Mouse (Mus musculus): ENCODE data around the gene Baz2b.

Baz2b gene

GRCm38 (mm10) chr2:60088785-60089527 is 120.7 kb downstream of the Baz2b start:
- peak; percentile 81 for DNase-seq

DNA sequence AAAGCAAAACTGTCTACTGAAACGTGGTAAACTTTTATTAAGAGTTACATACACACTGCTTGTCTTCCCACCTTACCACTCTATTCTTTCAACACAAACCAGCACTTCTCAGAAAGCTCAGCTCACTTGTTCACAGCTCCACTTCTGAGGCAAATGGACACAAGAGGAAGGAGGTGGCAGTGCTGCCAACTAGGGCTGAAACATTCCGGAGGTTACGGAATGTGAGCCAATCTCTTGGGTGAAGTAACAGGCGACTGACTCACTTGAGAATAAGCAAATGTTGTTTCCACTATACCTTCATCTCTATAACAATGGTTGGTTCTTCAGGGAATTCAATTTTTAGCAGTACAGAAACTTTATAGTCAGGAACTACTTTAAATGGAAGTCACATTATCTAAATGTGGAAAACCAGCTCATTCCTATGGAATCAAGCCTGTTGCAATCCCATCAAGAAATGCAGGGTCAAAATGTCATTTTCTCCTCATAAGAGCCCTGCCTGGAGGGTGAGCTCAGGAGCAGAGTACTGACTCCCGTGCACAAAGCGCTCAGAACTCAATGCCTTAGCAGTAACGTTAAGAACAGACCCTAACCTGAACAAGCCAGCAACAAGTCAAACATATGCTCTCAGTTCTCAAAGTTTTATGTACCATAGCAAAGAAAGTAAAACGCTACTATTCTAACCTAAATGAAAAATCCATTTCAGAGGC is 123.3 kb downstream of the Baz2b start:
- DNase-seq, result peak; percentile 93

DNA sequence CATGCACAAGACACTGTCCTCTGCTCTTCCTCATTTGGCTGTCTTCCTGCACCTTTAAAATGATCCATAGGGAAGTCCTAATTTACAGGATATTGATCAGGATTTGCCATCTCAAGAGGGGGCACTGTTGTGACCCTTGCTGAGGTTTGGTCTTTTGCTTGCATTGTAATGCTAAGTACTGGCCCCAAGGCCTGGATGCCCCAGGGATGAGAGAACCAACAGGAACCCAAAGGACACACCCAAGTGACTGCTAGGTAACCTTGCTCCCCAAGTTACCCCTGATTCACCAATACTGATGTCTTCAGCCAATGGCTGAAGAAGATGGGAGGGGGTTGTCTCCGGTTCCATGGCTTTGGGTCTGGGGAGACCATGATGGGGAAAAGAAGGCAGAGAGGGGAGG is 124.8 kb downstream of the Baz2b start:
- peak; percentile 89 for DNase-seq

GRCm38 (mm10) chr2:60082984-60083636 is 126.5 kb downstream of the Baz2b start:
- DNase-seq, result peak; percentile 95

- DNase-seq, result no peak
Observed at GRCm38 (mm10) chr2:60082225-60082624, 127.4 kb downstream of the Baz2b start.

DNA sequence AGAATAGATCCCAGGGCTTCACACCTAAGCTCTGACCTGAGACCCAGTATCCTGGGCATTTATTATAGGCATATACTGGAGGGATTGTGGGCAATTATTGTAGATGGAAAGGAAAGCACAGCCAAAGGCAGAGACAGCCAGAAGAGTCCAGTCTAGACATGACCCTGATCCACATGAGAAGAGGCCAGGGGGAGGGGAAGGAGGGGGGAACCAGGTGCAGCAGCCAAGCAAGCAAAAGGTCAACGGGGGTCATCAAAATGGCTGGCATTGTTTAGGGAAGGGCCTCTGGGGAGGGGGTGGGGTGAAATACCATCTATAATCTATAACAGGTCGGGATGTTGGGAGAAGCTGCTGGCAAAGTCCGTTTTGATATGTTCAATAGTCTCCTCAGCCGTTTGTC is 128.8 kb downstream of the Baz2b start:
- DNase-seq, result peak; percentile 94

GRCm38 (mm10) chr2:60077631-60078030 is 132.0 kb downstream of the Baz2b start:
- peak; percentile 67 for DNase-seq

- peak; percentile 87 for DNase-seq
Observed at GRCm38 (mm10) chr2:60076800-60077199, 132.8 kb downstream of the Baz2b start.

DNA sequence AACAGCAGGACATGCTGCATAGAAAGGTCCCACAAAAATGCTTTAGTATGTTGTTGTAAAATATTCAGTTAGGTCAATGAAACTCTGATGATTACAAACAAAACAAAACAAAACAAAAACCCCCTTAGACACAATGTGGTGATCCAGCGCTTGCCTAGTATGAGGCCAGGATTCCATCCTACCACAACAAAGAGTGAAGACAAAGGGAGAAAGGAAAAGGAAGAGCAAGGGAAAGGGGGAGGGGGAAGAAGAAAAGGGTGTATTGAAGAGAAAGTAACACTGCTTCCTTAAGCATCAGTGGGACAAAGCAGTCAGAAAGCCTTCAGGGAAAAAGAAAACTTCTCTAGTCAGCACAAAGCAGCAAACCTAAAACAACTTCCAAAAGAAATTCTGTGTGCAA is 133.6 kb downstream of the Baz2b start:
- no peak for DNase-seq

DNA sequence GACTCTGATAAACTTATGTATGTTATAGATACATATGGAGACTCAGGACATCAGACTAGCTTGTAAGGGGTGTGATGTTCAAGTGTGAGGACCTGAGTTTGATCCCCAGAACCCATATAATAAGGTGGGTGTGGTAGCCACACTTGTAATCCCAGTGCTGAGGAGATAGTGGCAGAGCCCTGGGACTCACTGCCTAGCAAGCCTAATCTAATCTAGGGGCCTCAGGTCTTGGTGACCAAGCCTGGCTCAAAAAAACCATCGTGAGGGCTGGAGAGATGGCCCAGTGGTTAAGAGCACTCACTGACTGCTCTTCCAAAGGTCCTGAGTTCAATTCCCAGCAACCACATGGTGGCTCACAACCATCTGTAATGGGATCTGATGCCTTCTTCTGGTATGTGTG is 135.8 kb downstream of the Baz2b start:
- DNase-seq, result peak; percentile 66

DNA sequence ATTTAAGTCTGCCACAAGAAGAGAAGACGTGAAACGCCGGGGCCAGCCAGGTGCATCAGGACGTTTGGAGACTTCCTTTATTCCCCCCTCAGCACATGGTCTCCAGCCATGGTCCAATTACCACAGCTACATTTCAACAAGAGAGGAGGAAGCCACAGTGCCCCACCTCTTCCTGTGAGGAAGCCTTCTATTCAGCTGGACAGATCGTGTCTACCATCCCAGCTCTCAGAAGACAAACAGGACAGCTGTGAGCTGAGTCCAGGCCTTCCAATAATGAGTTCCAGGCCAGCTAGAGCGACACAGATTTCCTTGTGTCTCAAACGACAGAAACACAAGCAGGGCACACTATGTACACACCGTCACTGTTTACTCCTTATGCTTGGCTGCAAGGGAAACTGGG is 137.8 kb downstream of the Baz2b start:
- peak; percentile 98 for DNase-seq

DNA sequence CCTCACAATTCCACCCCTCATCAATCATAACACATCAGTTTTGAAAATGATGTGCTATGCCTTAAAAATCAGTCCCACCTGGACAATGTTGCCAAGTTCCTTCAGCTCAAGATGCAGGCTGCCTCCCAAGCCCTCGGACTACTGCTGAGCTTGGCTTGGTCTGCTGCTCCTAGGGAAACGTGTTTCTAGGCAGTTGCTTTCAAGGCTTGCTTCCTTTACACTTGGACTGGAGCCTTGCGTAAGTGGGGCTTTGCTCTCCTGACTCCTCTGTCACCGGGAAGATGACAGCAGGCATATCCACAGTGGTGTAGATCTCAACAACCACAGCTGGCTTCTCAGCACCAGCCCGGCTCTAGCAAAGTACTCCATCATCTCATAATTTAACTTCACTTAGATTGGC is 138.7 kb downstream of the Baz2b start:
- peak; percentile 85 for DNase-seq

DNA sequence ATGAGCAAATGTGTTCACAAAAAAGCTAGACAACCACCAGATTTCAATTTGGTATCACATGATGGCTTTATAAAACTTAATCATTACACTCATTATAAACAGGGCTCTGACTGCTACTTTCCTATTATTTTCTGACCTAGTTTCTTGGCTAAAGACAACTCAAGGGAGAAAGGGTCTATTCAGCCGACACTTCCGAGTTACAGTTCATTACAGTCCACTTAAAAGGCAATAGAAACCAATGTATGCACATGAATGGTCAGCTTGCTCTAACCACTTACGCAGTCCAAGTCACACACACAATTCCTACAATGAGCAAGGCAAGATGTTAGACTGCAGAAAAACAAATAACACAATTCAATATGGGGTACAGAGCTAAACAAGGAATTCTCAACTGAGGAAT is 141.2 kb downstream of the Baz2b start:
- peak; percentile 14 for DNase-seq

- DNase-seq, result peak; percentile 31
Observed at GRCm38 (mm10) chr2:60065415-60065814, 144.2 kb downstream of the Baz2b start.

DNA sequence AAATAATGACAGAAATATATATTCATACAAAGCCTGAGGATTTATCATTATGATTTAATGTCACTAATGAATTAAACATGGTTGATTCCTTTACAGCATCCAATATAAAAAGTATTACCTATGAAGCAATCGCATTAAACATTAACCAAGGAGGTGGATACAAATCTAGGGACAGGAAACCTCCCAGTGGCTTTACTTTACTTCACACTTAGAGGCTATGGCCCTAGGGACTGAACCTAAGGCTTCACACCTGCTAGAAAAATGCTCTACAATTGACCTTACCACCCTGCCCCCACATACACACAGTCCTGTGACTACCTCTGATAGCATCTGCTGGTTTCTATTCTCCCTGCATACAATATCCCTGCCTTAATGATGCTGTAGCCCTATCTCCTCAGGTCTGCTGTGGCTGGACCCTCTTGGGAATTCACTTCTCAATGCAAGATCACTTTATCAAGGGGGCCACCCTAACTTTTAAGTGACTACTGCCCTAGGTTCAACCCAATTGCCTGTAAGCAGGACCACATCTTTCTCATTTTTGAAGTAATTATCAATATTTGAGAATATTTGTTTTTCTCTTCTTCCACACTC is 149.4 kb downstream of the Baz2b start:
- peak; percentile 58 for DNase-seq

GRCm38 (mm10) chr2:60059300-60059699 is 150.3 kb downstream of the Baz2b start:
- peak; percentile 66 for DNase-seq

DNA sequence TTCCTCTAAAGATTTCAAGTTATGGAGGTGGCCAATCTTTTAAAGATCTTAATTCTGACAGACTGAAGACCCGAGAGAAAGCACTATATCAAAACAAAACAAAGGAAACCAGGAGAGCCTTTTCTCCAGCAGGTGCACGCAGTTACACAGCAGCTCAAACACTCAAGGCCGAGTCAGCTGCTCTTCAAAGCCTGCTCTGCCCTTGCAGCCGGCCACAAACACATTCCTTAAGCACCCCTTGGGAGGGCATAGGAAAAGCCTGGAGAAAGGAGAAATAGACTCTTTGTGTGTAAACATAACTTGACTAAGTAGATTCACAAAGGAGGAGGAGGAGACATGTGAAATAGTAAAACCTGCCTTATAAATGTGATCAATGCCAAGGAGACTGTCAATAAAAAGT is 153.6 kb downstream of the Baz2b start:
- peak; percentile 81 for DNase-seq

DNA sequence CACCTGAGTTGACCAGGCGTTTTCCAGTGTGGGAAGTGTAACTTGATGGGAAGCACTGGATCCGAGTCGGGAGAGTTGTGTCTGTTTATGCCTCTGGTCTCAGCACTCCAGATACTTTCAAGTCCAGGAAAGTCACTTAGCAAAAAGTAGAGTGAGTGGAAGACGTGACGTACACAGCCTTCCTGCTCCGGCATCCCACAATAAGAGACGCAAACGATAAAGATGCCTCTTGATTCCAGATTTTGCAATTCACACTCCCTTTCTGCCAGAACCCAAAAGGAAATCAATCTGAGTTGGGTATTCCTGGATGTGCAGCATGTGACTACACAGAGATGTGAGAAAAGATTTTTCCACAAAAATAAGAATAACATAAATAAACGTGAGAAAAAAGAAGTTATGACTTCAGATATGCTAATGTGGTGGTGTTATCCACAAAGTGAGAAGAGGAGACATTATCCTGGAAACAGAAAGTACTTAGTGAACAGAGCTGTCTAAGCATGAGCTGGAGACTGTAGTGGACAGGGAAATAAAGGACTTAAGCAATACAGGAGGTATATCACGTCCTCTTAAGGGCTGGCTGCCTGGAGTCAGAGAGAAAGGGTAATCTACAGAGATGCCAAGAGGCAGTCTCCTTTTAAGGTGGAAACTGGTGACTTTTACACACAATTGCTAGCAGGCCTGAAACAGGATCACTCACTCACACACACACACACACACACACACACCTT is 154.7 kb downstream of the Baz2b start:
- DNase-seq, result peak; percentile 56

DNA sequence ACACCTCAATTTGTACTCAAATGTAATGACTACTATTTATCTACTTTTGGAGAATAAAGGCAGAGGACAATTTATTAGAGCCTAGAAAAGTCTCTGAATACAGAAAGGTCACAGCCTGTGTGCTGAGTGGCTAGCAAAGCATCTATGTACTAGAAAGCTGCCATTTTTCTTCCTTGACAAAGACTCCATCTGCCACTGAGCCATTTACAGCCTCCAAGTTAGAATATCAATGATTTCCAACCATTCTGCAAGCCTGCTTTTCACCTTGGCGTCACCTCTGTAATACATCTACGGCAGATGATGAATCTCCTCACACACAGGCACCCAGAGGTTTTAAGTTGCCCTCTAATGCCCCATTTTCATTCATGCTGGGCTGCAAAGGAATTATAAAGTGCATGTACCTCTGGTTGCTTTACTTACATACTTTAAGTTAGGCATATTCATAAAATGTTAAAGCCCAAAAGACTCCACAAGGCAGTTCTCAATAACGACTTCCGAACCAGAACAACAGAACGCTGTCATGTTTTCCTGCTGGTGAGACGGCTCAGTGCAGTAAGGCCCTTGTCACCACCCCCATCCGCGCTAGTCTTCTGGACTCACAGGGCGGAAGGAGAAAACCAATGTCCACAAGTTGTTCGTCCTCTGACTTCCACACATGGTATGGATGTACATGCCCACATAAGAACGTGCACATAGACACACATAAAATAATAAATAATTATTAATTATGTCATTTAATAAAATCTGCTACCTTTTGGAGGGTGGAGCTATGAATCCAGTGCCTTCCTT is 156.2 kb downstream of the Baz2b start:
- peak; percentile 68 for DNase-seq

- peak; percentile 60 for DNase-seq
Observed at GRCm38 (mm10) chr2:60050667-60051460, 158.8 kb downstream of the Baz2b start.

DNA sequence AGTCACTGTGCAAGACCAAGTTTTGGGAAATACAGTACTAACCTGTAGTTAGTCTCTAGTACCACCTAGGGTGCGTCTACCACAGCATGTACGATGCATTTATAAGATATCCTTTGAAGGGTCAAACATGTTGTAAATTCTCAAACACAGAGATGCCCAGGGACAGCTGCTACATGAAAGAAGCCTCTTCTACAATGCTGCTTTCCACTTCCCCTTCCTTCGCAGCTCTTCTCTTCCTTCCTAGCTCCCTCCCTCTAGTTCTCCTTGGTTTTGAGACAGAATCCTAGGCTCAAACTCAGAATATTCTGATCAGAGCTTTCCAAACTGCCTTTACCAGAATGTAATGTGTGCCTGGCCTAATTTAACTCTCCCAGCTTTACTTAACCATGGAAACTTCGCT is 159.8 kb downstream of the Baz2b start:
- no peak for DNase-seq

Data from heart, adult 11 months (tissue).